Mouse (Mus musculus) lung, adult 18-20 months (tissue): ENCODE measurements around the gene Fibcd1.

ENCODE experiments used
- DNase-seq, 2 experiments: peaks; one replicate each; pipeline ENCODE4 v3.0.0; 2022; ENCODE audit warnings: mixed read lengths in 2 of 2

The Fibcd1 gene

DNA sequence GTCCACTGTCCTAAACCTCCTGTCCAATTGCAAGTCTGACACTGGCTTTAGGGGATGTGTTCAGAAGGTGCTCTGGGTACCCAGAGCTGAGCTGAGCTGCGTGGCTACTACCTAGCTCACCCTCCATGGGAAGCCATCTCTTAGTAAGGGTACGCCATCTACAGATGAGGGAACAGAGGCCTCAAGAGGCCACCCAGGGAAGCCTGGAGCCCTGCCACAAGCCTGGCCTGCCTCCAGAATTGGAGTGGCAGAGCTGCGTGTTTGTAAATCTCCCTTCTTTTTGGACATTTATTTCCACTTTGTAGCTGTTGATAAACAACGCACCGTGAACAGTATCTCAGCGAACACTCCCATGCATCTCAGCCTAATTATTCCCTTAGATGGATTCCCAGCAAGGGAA lies 11.4 kb upstream of the Fibcd1 start:
- DNase-seq, result peak in 1 of 2 experiments; percentile 18

GRCm38 (mm10) chr2:31855991-31856390 lies 10.2 kb upstream of the Fibcd1 start:
- DNase-seq, result peak; percentile 6 to 12

DNA sequence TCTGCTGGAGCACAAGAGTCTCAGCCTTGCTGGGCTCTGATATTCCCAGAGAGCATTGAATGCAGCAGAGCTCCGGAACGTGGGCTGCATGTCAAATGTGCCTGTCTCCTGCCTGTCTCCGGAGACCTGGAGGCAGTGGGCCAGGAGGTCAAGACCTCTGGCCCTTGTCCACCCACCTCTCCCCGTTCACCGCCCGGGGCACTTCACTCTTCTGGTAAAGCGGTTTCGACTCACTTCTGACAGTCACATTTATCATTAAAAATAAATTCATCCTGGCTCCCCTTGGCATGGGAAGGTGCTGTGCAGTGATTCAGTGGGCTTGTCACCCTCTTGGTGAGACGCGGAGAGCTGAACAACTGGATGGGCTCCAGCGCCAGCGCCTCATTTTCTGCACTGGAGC lies 4.3 kb upstream of the Fibcd1 start:
- no peak for DNase-seq

GRCm38 (mm10) chr2:31847908-31848307 lies 2.1 kb upstream of the Fibcd1 start:
- DNase-seq, result peak in 1 of 2 experiments; percentile 11

DNA sequence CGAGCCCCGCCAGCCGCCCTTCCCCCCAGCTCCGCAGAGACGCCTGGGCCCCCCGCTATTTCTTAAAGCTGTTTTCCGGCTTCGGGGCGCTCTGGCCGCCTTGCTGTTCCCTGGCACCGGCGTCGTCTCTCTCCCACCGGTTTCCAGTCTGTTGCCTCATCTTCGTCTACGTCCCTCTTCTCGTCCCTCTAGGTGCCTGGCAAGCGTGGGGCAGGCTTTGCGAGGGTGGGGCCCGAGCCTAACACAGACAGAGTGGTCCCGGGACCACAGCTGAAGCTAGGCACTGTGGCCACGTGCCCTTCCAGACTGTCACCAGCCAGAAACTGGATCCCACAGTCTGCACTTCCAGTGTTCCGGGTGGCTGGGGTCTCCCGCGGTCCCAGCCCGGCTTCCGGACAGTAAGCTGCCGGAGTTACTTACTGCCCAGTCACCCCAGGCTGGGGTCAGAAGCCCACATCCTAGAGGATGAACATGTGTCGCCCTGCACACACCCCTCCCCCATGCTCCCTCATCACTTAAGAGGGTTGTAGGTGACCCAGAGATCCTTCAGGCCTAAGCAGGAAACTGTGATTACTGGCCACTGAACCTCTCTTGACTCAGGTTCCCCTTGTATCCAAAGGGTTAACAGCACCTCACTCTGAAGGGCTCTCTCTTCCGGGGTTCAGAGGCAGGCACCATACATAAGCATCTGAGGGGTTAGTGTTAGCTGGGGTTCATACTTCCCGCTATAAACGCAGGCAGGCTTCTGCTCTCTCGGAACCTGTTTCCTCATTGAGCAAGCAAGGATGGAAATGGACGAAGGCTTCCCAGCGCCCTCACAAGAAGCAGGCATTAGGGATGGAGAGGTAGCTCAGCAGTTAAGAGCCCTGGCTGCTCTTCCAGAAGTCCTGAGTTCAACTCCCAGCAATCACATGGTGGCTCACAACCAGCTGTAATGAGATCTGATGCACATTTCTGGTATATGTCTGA lies 1.2 kb upstream of the Fibcd1 start:
- DNase-seq, result no peak

DNA sequence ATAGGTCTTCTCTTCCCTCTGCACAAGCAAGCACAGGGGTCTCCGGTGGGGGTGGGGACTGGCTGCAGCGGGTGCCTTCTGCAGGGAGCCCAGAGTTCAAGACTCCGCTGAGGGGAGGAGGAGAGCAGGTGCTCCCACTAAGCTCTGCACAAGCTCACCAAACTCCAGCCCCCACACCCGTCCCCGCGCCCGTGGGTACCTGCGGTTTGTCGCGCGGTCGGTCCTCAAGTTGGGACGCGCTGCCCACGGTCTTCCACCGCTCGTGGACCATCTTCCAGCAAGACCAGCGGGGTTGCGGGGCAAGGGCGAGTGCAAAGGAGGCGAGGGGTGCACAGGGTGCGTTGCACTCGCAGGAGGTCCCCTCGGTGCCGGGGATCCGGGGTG lies 301 bp downstream of the Fibcd1 start:
- no peak for DNase-seq

DNA sequence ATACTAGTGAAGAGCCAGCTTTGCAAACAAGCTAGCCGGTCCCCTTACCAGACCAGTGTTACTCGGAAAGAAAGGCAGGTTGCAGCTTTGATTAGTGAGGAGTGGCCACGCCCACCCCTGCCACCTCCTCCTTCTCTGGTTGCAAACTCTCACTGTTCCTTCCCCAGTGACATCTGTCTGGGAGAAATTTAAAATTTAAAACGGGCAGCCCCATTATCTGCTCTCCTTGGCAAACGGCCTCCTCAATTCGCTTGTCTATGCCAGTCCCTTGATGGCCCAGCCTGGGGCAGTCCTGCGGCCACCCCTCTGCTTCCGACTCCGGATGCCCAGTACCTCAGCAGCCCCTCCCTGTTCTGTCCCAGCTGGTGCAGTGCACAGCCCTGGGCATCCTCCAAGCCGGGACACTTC lies 1.1 kb downstream of the Fibcd1 start:
- DNase-seq, result no peak

GRCm38 (mm10) chr2:31838868-31839267 lies 6.9 kb downstream of the Fibcd1 start:
- DNase-seq, result no peak

GRCm38 (mm10) chr2:31836985-31837384 lies 8.8 kb downstream of the Fibcd1 start:
- DNase-seq, result no peak

DNA sequence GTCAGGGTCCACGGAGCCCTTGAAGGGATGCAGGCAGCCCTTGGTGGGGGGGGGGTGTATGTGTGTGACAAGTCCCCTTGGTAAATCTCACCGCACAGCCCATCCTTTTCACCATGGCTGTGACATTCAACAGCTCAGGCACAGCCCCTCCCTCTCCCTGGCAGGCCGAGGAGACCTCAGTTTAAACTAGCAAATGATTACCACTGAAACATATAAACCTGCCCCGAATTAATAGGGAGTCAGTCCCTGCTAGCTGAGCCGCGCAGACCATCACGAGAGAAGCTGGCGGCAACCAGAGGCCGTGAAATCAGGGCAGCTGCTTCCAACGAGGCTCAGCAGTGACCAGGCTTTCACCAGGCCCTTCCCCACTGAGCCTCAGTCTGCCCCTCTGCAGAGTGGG lies 9.7 kb downstream of the Fibcd1 start:
- DNase-seq, result no peak

DNA sequence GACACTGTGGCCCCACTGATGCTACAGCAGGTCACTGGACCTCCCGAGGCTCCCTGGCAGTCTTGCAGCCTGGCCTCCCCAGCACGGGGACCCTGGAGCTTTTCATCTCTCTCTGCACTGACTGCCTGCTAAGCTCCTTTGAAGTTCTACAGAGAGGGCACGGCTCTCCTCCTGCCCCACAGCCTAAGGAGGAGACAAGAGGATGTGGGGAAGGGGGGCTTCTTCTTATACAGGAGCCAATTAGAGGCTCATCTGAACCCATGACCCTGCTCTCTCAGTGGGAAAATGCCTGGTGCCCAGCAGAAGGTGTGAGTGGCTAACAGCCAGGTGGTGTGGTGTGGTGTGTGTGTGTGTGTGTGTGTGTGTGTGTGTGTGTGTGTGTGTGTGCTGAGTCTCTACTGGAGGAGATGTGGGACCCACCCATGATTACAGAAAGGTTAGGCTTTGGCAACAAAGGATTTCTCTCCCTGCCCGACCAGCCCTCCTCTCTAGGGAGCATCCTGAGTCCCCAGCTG lies 17.4 kb downstream of the Fibcd1 start:
- no peak for DNase-seq

GRCm38 (mm10) chr2:31827877-31828276 lies 17.9 kb downstream of the Fibcd1 start:
- no peak for DNase-seq

- DNase-seq, result no peak
These were observed 19.4 kb downstream of the Fibcd1 start for GRCm38 (mm10) chr2:31826094-31827085.

DNA sequence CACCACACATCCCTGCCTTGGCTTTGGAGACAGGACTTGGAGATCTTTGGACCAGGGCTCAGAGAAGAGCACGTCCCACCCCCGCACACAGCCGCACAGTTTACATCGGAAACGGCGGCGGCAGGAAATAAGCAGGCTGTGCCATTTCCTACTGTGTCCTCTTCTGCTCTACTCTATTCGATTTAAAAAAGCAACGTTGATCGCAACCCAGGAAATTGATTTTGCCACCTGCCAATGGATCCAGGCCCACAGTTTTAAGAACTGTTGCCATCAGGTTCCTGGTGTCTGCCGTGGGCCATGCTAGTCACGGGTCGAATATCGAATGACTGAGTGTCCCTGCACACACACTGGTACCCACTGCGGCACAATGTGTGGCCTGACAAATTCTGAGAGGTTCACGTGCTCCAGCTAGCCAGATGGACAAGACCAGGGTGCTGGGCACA lies 20.3 kb downstream of the Fibcd1 start:
- DNase-seq, result no peak

GRCm38 (mm10) chr2:31823933-31824730 lies 21.7 kb downstream of the Fibcd1 start:
- DNase-seq, result no peak

GRCm38 (mm10) chr2:31822524-31823371 lies 23.1 kb downstream of the Fibcd1 start:
- DNase-seq, result peak; percentile 34 to 46

GRCm38 (mm10) chr2:31815367-31815766 lies 30.4 kb downstream of the Fibcd1 start:
- DNase-seq, result peak; percentile 18 to 33

- no peak for DNase-seq
These were observed 31.1 kb downstream of the Fibcd1 start for GRCm38 (mm10) chr2:31814699-31815098.

GRCm38 (mm10) chr2:31813641-31814040 lies 32.2 kb downstream of the Fibcd1 start:
- no peak for DNase-seq

- DNase-seq, result no peak
These were observed 34.5 kb downstream of the Fibcd1 start for GRCm38 (mm10) chr2:31811086-31811958.
